In the genomic region with DNA sequence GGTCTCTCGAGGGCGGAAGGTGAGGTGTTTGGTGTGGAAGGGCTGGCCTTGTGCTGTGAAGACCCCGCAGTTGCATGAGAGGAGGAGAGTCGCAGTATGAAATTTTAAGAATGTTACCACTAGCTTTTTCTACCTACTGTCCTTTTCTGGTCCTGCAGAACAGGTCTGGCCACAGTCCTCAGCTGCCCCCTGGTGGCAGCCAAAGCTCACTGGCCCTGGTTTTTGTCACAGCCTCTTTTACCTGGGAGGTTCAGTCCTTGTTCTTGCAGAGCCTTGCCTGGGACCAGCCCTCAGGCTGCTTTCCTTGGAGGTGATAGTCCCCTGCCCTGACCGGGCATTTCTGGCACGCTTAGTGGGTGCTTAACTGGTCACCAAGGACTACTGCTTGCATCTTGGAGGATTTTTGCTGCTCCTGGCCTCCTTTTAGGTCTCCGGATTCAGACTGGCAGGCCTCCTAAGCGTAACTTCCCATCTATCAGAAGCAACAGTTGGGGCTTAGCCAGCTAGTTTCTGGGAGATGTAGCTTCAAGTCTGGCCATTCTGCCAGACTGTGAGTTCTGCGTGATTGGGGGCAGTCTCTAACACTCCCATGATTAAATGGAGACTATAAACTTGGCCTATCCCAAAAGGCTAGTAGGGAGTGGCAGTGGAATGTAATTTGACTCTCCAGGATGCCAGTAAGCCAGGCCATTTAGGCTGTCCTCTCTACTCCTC, we compare ENCODE assay signal across 8 mouse cellular contexts. TPM values are rescaled to one million over a fixed set of nuclear protein-coding genes. Genes with fewer than 3 reads are reported as not detected.
A peak's percentile ranks its signal among the peaks of the same experiment; 100 is the strongest.
DNase-seq lines count a peak whose midpoint lies in the region; ATAC-seq and TF ChIP-seq lines count a peak whose summit lies in the region.

No protein-coding gene starts in this region.

- TF ChIP-seq CTCF in C2C12 (IDR thresholded peaks at IDR 0.05; ENCODE audit: control insufficient read depth, insufficient read depth, insufficient read length): peak; percentile 55
- peak; percentile 78 for TF ChIP-seq CTCF in embryonic fibroblast, embryonic 13.5 days (IDR thresholded peaks at IDR 0.05; ENCODE audit: borderline replicate concordance, insufficient read depth, low read length)

- H3K4me2 ChIP-seq in heart, embryonic 16.5 days (ENCODE audit: low read depth, low read length): no peak overlapping the region
- no peak overlapping the region for H3K4me2 ChIP-seq in liver, embryonic 16.5 days (ENCODE audit: low read depth, low read length)
- no peak overlapping the region for H3K4me2 ChIP-seq in neural tube, embryonic 13.5 days

- no peak overlapping the region for H3K4me3 ChIP-seq in C2C12 (ENCODE audit: insufficient read depth, poor library complexity, severe bottlenecking)
- H3K4me3 ChIP-seq in embryonic fibroblast, embryonic 13.5 days (ENCODE audit: insufficient read depth, low read length): no peak overlapping the region
- no peak overlapping the region for H3K4me3 ChIP-seq in heart, embryonic 16.5 days (ENCODE audit: low read length)
- H3K4me3 ChIP-seq in liver, embryonic 16.5 days (ENCODE audit: low read depth, low read length): no peak overlapping the region
- H3K4me3 ChIP-seq in neural tube, embryonic 13.5 days: no peak overlapping the region

- H3K36me3 ChIP-seq in C2C12 (ENCODE audit: control insufficient read depth, insufficient read depth): peaks cover 38% of the 10 kb centered on the region
- peaks cover 19% of the 10 kb centered on the region for H3K36me3 ChIP-seq in heart, embryonic 16.5 days (ENCODE audit: control insufficient read depth, insufficient read depth)
- no peaks in the 10 kb centered on the region for H3K36me3 ChIP-seq in liver, embryonic 16.5 days (ENCODE audit: control insufficient read depth, insufficient read depth)
- peaks cover 39% of the 10 kb centered on the region for H3K36me3 ChIP-seq in neural tube, embryonic 13.5 days

- peaks cover 31% of the 10 kb centered on the region for H3K4me1 ChIP-seq in embryonic fibroblast, embryonic 13.5 days (ENCODE audit: control insufficient read depth, insufficient read depth, low read length)
- peaks cover 48% of the 10 kb centered on the region for H3K4me1 ChIP-seq in heart, embryonic 16.5 days (ENCODE audit: control insufficient read depth, insufficient read depth, low read length)
- H3K4me1 ChIP-seq in liver, embryonic 16.5 days (ENCODE audit: control insufficient read depth, low read depth, low read length): peaks cover 20% of the 10 kb centered on the region
- H3K4me1 ChIP-seq in neural tube, embryonic 13.5 days (replicated peaks): peaks cover 52% of the 10 kb centered on the region

- peaks cover 56% of the 10 kb centered on the region for H3K79me3 ChIP-seq in C2C12 (ENCODE audit: low read depth)

- no peak overlapping the region for H3K27ac ChIP-seq in embryonic fibroblast, embryonic 13.5 days (ENCODE audit: insufficient read depth, low read length)
- peak overlapping the region; percentile 58; the same call in 1 of the 2 replicates for H3K27ac ChIP-seq in heart, embryonic 16.5 days (ENCODE audit: low read length)
- H3K27ac ChIP-seq in liver, embryonic 16.5 days (ENCODE audit: low read length): no peak overlapping the region
- peak overlapping the region; percentile 35; the same call in 1 of the 2 replicates for H3K27ac ChIP-seq in neural tube, embryonic 13.5 days (replicated peaks)

- no peaks in the 10 kb centered on the region for H3K27me3 ChIP-seq in C2C12 (ENCODE audit: control insufficient read depth, insufficient read depth, insufficient read length)
- no peaks in the 10 kb centered on the region for H3K27me3 ChIP-seq in heart, embryonic 16.5 days (ENCODE audit: control insufficient read depth, insufficient read depth, low read length)
- H3K27me3 ChIP-seq in liver, embryonic 16.5 days (ENCODE audit: control insufficient read depth, insufficient read depth, low read depth, low read length): no peaks in the 10 kb centered on the region
- H3K27me3 ChIP-seq in neural tube, embryonic 13.5 days: no peaks in the 10 kb centered on the region

- DNase-seq in adrenal gland, postnatal 4 days (ENCODE audit: low spot score in 2 of 2): peak; percentile 60 to 62
- DNase-seq in kidney, postnatal 14 days: peak; percentile 90
- peak; percentile 50 for DNase-seq in telencephalon, adult 2 months (ENCODE audit: low read depth, low spot score)

- 0 out of 2 replicates have a peak, but pooled peaks have one; percentile 25 for ATAC-seq in heart, embryonic 16.5 days (replicated peaks; ENCODE audit: extremely low read depth, insufficient read depth, low FRiP score)
- ATAC-seq in liver, embryonic 16.5 days (ENCODE audit: low read depth): peak; percentile 49
- peak; percentile 23 for ATAC-seq in neural tube, embryonic 13.5 days (ENCODE audit: low read depth)

- H3K79me2 ChIP-seq in C2C12 (ENCODE audit: control insufficient read depth, insufficient read depth): peaks cover 73% of the 10 kb centered on the region

- no peak for TF ChIP-seq POLR2A in embryonic fibroblast, embryonic 13.5 days (IDR thresholded peaks at IDR 0.05; ENCODE audit: low read depth, low read length)

- peak overlapping the region; percentile 16; the same call in 1 of the 2 replicates for H3K9ac ChIP-seq in heart, embryonic 16.5 days (ENCODE audit: low read length)
- no peak overlapping the region for H3K9ac ChIP-seq in liver, embryonic 16.5 days (ENCODE audit: low read depth, low read length)
- H3K9ac ChIP-seq in neural tube, embryonic 13.5 days: no peak overlapping the region

- WGBS in heart, embryonic 16.5 days: 45% methylated on average over 9 of the region's 9 CpGs
- 45% methylated on average over 9 of the region's 9 CpGs for WGBS in liver, embryonic 16.5 days (ENCODE audit: insufficient replicate concordance)
- 50% methylated on average over 9 of the region's 9 CpGs for WGBS in neural tube, embryonic 13.5 days

- no peak overlapping the region for H3ac ChIP-seq in C2C12 (ENCODE audit: control insufficient read depth, insufficient read length, low read depth)

- H3K9me3 ChIP-seq in heart, embryonic 16.5 days (replicated peaks; ENCODE audit: control insufficient read depth, low read length): no peaks in the 10 kb centered on the region
- H3K9me3 ChIP-seq in liver, embryonic 16.5 days (replicated peaks; ENCODE audit: control insufficient read depth, low read length): no peaks in the 10 kb centered on the region
- H3K9me3 ChIP-seq in neural tube, embryonic 13.5 days: no peaks in the 10 kb centered on the region

TF ChIP-seq in C2C12, 6 proteins besides CTCF, POLR2A, EP300 and RAD21:
- TF ChIP-seq CEBPB (IDR thresholded peaks at IDR 0.05; ENCODE audit: low read depth) (no peak), MYOG (IDR thresholded peaks at IDR 0.05; ENCODE audit: control insufficient read depth, extremely low read depth, insufficient read length) (no peak), MYOD1 (IDR thresholded peaks at IDR 0.05; ENCODE audit: control insufficient read depth, insufficient read length, low read depth) (no peak), FOSL1 (IDR thresholded peaks at IDR 0.05; ENCODE audit: insufficient read depth, low read length, poor library complexity, severe bottlenecking) (no peak), MAX (IDR thresholded peaks at IDR 0.05) (no peak)

RNA-seq across cellular contexts. Expression of a gene that starts 13.5 kb away (rescaled TPM):
- 23.6 TPM for polyA plus RNA-seq in C2C12 (2012; fragmentation: generic; extraction: Trizol)
- 10 to 100 TPM; 66.0 to 77.7 TPM for total RNA-seq in adrenal gland, postnatal 4 days (2021)
- 52.2 and 64.0 TPM in 2 replicates for polyA plus RNA-seq in embryonic fibroblast, embryonic 13.5 days (2011; ENCODE audit: insufficient read length, low read depth, missing spikeins)
- 12.3 and 14.2 TPM in 2 replicates for polyA plus RNA-seq in heart, embryonic 16.5 days (2015; fragmentation: Nextera tagmentation; extraction: Ambion mirVana)
- polyA plus RNA-seq in liver, embryonic 16.5 days (2015; fragmentation: Nextera tagmentation; extraction: Ambion mirVana): 2.1 and 2.5 TPM in 2 replicates
- 22.2 and 28.8 TPM in 2 replicates for polyA plus RNA-seq in neural tube, embryonic 13.5 days (2015; fragmentation: Nextera tagmentation; extraction: Ambion mirVana)

RNA-seq across cellular contexts. Expression of a gene that starts 16.8 kb away (rescaled TPM):
- 94.8 TPM for polyA plus RNA-seq in C2C12 (2012; fragmentation: generic; extraction: Trizol)
- total RNA-seq in adrenal gland, postnatal 4 days (2021): 10 to 100 TPM; 68.8 to 72.6 TPM
- 30.5 and 33.1 TPM in 2 replicates for polyA plus RNA-seq in embryonic fibroblast, embryonic 13.5 days (2011; ENCODE audit: insufficient read length, low read depth, missing spikeins)
- 91.2 and 122 TPM in 2 replicates for polyA plus RNA-seq in heart, embryonic 16.5 days (2015; fragmentation: Nextera tagmentation; extraction: Ambion mirVana)
- 50.8 and 54.5 TPM in 2 replicates for polyA plus RNA-seq in liver, embryonic 16.5 days (2015; fragmentation: Nextera tagmentation; extraction: Ambion mirVana)
- polyA plus RNA-seq in neural tube, embryonic 13.5 days (2015; fragmentation: Nextera tagmentation; extraction: Ambion mirVana): 152 and 169 TPM in 2 replicates

RNA-seq across cellular contexts. Expression of a gene that starts 31.8 kb away (rescaled TPM):
- polyA plus RNA-seq in C2C12 (2012; fragmentation: generic; extraction: Trizol): 49.6 TPM
- 10 to 100 TPM; 15.7 to 18.8 TPM for total RNA-seq in adrenal gland, postnatal 4 days (2021)
- polyA plus RNA-seq in embryonic fibroblast, embryonic 13.5 days (2011; ENCODE audit: insufficient read length, low read depth, missing spikeins): 72.1 and 79.5 TPM in 2 replicates
- polyA plus RNA-seq in heart, embryonic 16.5 days (2015; fragmentation: Nextera tagmentation; extraction: Ambion mirVana): 15.7 and 17.2 TPM in 2 replicates
- 2.0 and 3.0 TPM in 2 replicates for polyA plus RNA-seq in liver, embryonic 16.5 days (2015; fragmentation: Nextera tagmentation; extraction: Ambion mirVana)
- polyA plus RNA-seq in neural tube, embryonic 13.5 days (2015; fragmentation: Nextera tagmentation; extraction: Ambion mirVana): 6.7 TPM in 2 replicates

RNA-seq across cellular contexts. Expression of a gene that starts 31.8 kb away (rescaled TPM):
- 33.0 TPM for polyA plus RNA-seq in C2C12 (2012; fragmentation: generic; extraction: Trizol)
- 10 to 100 TPM; 78.6 to 83.5 TPM for total RNA-seq in adrenal gland, postnatal 4 days (2021)
- polyA plus RNA-seq in embryonic fibroblast, embryonic 13.5 days (2011; ENCODE audit: insufficient read length, low read depth, missing spikeins): 39.7 and 47.6 TPM in 2 replicates
- polyA plus RNA-seq in heart, embryonic 16.5 days (2015; fragmentation: Nextera tagmentation; extraction: Ambion mirVana): 87.5 and 88.7 TPM in 2 replicates
- polyA plus RNA-seq in liver, embryonic 16.5 days (2015; fragmentation: Nextera tagmentation; extraction: Ambion mirVana): 46.5 and 47.3 TPM in 2 replicates
- polyA plus RNA-seq in neural tube, embryonic 13.5 days (2015; fragmentation: Nextera tagmentation; extraction: Ambion mirVana): 55.7 and 59.2 TPM in 2 replicates

RNA-seq across cellular contexts. Expression of a gene that starts 48.3 kb away (rescaled TPM):
- 19.0 TPM for polyA plus RNA-seq in C2C12 (2012; fragmentation: generic; extraction: Trizol)
- total RNA-seq in adrenal gland, postnatal 4 days (2021): 10 to 100 TPM; 16.6 to 19.2 TPM
- 3.4 and 6.9 TPM in 2 replicates for polyA plus RNA-seq in embryonic fibroblast, embryonic 13.5 days (2011; ENCODE audit: insufficient read length, low read depth, missing spikeins)
- polyA plus RNA-seq in heart, embryonic 16.5 days (2015; fragmentation: Nextera tagmentation; extraction: Ambion mirVana): 5.6 and 8.1 TPM in 2 replicates
- polyA plus RNA-seq in liver, embryonic 16.5 days (2015; fragmentation: Nextera tagmentation; extraction: Ambion mirVana): 4.7 and 4.8 TPM in 2 replicates
- 10.2 TPM in 2 replicates for polyA plus RNA-seq in neural tube, embryonic 13.5 days (2015; fragmentation: Nextera tagmentation; extraction: Ambion mirVana)

Comparison
In these comparisons a context has a peak if more than half of its experiments do, and no peak if none do; other contexts are left out.
1. H3K27ac ChIP-seq: peak in heart, embryonic 16.5 days (single experiment) and neural tube, embryonic 13.5 days (single experiment); none in embryonic fibroblast, embryonic 13.5 days (single experiment) and liver, embryonic 16.5 days (single experiment).
2. Peak in every context shown above with its lines, with median percentiles within 50 percentile points of each other: DNase-seq and ATAC-seq.